Mouse (Mus musculus): ENCODE measurements around the gene Rsph3b. TPM values are rescaled to one million over a fixed set of nuclear protein-coding genes. Genes with fewer than 3 reads are reported as not detected.
A peak's percentile ranks its signal among the peaks of the same experiment; 100 is the strongest.

Rsph3b gene
- polyA plus RNA-seq, 1 experiment from 2014 or later: 57.9 TPM

DNA sequence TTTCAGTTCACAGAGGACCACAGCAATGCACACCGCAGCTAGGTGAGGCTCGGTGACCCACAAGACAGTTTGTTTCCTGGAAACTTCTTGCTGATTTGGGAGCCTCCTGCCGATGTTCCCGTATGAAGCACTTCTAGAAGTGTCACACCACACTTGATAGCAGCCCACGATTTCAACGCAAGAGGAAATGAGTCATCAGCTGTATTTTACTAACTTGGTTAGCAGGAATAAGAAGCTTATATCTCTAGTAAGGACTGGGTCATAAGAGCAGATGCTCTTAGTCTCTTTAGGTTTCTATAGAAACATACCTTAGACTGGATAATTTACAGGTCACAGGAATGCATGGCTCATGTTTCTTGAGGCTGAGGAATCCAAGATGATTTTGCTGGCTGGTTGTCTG is 67.2 kb downstream of the Rsph3b start:
- no peaks in the 10 kb centered on the region for H3K27me3 ChIP-seq (ENCODE audit: control insufficient read depth, insufficient read depth, low read length)
- no peaks in the 10 kb centered on the region for H3K4me1 ChIP-seq (replicated peaks; ENCODE audit: control insufficient read depth, insufficient read depth, low read length)
- no peak overlapping the region for H3K27ac ChIP-seq
- H3K4me2 ChIP-seq (replicated peaks): no peak overlapping the region
- H3K9ac ChIP-seq: no peak overlapping the region
- H3K36me3 ChIP-seq (replicated peaks; ENCODE audit: control insufficient read depth, insufficient read depth): no peaks in the 10 kb centered on the region
- no peaks in the 10 kb centered on the region for H3K9me3 ChIP-seq (ENCODE audit: control insufficient read depth, low read length)
- no peak overlapping the region for H3K4me3 ChIP-seq (replicated peaks; ENCODE audit: low read length)
- WGBS: 92% methylated on average over 6 of the region's 6 CpGs
- no peak for ATAC-seq (ENCODE audit: low FRiP score)
- DNase-seq (ENCODE audit: low spot score): no peak

DNA sequence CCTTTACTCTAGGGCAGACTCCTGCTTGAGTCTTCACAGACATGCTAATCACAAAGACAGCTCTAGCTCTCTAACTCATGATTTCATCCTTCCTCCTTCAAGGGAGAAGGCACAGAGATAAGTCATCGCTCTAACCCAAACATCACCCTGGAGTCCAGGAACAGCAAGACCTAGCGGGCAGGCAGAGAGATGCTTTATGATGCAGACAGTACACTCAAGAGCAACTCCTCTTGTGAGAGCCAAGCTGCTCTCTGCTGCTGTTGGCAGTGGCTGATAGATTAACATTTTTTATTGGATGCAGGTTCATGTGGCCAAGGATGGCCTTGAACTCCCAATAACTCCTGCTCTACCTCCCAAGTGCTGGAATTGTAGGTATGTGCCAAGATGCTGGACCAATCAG is 77.1 kb downstream of the Rsph3b start:
- no peak overlapping the region for H3K4me3 ChIP-seq (replicated peaks; ENCODE audit: low read length)
- H3K27ac ChIP-seq: no peak overlapping the region
- 96% methylated on average over 2 of the region's 2 CpGs for WGBS
- H3K9ac ChIP-seq: no peak overlapping the region
- H3K4me1 ChIP-seq (replicated peaks; ENCODE audit: control insufficient read depth, insufficient read depth, low read length): no peaks in the 10 kb centered on the region
- peaks cover 10% of the 10 kb centered on the region; the same call in 1 of the 2 replicates for H3K9me3 ChIP-seq (ENCODE audit: control insufficient read depth, low read length)
- no peaks in the 10 kb centered on the region for H3K27me3 ChIP-seq (ENCODE audit: control insufficient read depth, insufficient read depth, low read length)
- no peak overlapping the region for H3K4me2 ChIP-seq (replicated peaks)
- no peak for ATAC-seq (ENCODE audit: low FRiP score)
- H3K36me3 ChIP-seq (replicated peaks; ENCODE audit: control insufficient read depth, insufficient read depth): no peaks in the 10 kb centered on the region
- no peak for DNase-seq (ENCODE audit: low spot score)

DNA sequence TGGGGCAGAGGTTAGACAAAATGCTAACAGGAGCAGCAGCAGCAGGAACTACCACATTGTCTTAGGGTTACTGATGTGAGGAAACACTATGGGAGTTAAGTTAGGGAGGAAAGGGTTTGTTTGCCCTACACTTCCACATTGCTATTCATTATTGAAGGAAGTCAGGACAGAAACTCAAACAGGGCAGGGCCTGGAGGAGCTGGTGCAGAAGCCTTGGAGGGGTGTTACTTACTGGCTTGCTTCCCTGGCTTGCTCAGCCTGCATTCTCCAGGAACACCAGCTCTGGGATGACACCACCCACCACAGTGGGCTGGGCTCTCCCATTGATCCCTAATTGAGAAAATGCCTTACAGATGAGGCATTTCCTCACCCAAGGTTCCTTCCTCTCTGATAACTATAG is 79.7 kb downstream of the Rsph3b start:
- DNase-seq (ENCODE audit: low spot score) (no peak), ATAC-seq (ENCODE audit: low FRiP score) (no peak)
- Histone ChIP-seq H3K9ac (no peak overlapping the region), H3K4me2 (replicated peaks) (no peak overlapping the region), H3K27me3 (ENCODE audit: control insufficient read depth, insufficient read depth, low read length) (0 out of 2 replicates have a peak, but pooled peaks cover 4% of the 10 kb centered on the region), H3K4me1 (replicated peaks; ENCODE audit: control insufficient read depth, insufficient read depth, low read length) (0 out of 2 replicates have a peak, but pooled peaks cover 3% of the 10 kb centered on the region), H3K27ac (no peak overlapping the region), H3K9me3 (ENCODE audit: control insufficient read depth, low read length) (peaks cover 7% of the 10 kb centered on the region; the same call in 1 of the 2 replicates), H3K4me3 (replicated peaks; ENCODE audit: low read length) (no peak overlapping the region), H3K36me3 (replicated peaks; ENCODE audit: control insufficient read depth, insufficient read depth) (no peaks in the 10 kb centered on the region)

DNA sequence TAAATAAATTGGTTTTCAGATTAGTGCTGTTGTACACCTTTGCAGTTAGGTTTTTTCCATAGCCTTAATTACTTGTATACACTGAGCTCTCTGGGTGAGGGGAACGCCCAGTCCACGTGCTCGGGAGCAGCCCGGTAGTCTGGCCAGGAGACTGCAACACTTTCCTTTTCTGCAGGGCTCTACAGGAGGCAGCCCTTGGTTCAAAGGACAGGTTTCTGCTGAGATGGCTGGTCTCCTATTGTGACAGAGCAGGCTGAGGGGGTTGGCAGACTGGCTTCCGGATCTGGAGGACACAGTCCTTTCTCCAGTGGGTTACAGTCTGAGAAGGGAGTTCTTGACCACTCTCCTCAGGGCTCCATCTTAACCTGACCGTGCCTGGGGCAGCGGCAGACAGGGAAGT is 80.7 kb downstream of the Rsph3b start:
- Histone ChIP-seq H3K27ac (no peak overlapping the region), H3K4me2 (replicated peaks) (no peak overlapping the region), H3K27me3 (ENCODE audit: control insufficient read depth, insufficient read depth, low read length) (0 out of 2 replicates have a peak, but pooled peaks cover 4% of the 10 kb centered on the region), H3K4me3 (replicated peaks; ENCODE audit: low read length) (no peak overlapping the region), H3K9ac (no peak overlapping the region), H3K36me3 (replicated peaks; ENCODE audit: control insufficient read depth, insufficient read depth) (no peaks in the 10 kb centered on the region), H3K9me3 (ENCODE audit: control insufficient read depth, low read length) (no peaks in the 10 kb centered on the region), H3K4me1 (replicated peaks; ENCODE audit: control insufficient read depth, insufficient read depth, low read length) (0 out of 2 replicates have a peak, but pooled peaks cover 3% of the 10 kb centered on the region)
- no peak for ATAC-seq (ENCODE audit: low FRiP score)
- no peak for DNase-seq (ENCODE audit: low spot score)
- 26% methylated on average over 7 of the region's 7 CpGs for WGBS

DNA sequence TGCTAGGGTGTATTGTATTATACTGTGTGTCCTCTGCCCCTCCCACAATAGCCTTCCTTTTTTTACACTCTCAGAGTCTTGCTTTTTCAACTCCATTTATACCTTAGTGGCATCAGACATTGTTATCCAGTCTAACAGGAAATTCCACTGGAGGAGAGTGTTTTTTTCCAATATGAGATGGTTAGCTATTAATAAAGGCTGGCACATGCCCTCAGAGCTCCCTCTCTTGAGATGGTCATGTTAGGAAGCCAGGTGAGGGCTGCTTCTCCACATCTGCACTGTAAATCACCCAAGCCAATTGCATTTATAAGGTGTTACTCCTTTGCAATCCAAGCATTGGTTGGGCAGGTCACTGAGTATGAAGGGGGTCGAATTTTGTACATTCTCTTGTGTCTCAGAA is 81.9 kb downstream of the Rsph3b start:
- Histone ChIP-seq H3K9me3 (ENCODE audit: control insufficient read depth, low read length) (no peaks in the 10 kb centered on the region), H3K4me2 (replicated peaks) (no peak overlapping the region), H3K36me3 (replicated peaks; ENCODE audit: control insufficient read depth, insufficient read depth) (no peaks in the 10 kb centered on the region), H3K27ac (no peak overlapping the region), H3K4me1 (replicated peaks; ENCODE audit: control insufficient read depth, insufficient read depth, low read length) (peaks cover 13% of the 10 kb centered on the region), H3K4me3 (replicated peaks; ENCODE audit: low read length) (no peak overlapping the region), H3K27me3 (ENCODE audit: control insufficient read depth, insufficient read depth, low read length) (0 out of 2 replicates have a peak, but pooled peaks cover 4% of the 10 kb centered on the region), H3K9ac (no peak overlapping the region)
- 69% methylated on average over 1 of the region's 1 CpGs for WGBS
- ATAC-seq (ENCODE audit: low FRiP score) (no peak), DNase-seq (ENCODE audit: low spot score) (no peak)

DNA sequence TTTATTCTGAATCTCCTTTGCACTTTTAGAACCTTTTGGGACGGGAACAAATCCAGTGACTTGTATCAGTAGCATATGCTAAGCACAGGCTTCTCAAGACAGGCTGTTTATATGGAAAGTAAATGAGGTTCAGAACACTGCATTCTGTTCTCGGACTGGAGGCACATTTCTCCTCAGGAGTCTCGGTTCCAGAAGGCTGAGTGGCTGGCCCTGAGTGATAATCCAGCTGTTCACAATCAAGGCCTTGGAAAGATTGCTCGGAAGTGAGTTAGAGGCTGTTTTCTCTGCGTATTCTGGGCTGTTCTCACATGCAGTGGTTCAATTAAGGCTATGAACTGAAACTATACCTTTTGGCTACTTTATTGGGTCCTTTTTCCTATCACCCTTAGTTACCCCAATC is 82.9 kb downstream of the Rsph3b start:
- Histone ChIP-seq H3K36me3 (replicated peaks; ENCODE audit: control insufficient read depth, insufficient read depth) (no peaks in the 10 kb centered on the region), H3K4me1 (replicated peaks; ENCODE audit: control insufficient read depth, insufficient read depth, low read length) (peaks cover 22% of the 10 kb centered on the region), H3K27ac (no peak overlapping the region), H3K9ac (no peak overlapping the region), H3K4me3 (replicated peaks; ENCODE audit: low read length) (no peak overlapping the region), H3K4me2 (replicated peaks) (no peak overlapping the region), H3K9me3 (ENCODE audit: control insufficient read depth, low read length) (no peaks in the 10 kb centered on the region), H3K27me3 (ENCODE audit: control insufficient read depth, insufficient read depth, low read length) (0 out of 2 replicates have a peak, but pooled peaks cover 4% of the 10 kb centered on the region)
- ATAC-seq (ENCODE audit: low FRiP score) (no peak), DNase-seq (ENCODE audit: low spot score) (no peak)
- 60% methylated on average over 5 of the region's 5 CpGs for WGBS

DNA sequence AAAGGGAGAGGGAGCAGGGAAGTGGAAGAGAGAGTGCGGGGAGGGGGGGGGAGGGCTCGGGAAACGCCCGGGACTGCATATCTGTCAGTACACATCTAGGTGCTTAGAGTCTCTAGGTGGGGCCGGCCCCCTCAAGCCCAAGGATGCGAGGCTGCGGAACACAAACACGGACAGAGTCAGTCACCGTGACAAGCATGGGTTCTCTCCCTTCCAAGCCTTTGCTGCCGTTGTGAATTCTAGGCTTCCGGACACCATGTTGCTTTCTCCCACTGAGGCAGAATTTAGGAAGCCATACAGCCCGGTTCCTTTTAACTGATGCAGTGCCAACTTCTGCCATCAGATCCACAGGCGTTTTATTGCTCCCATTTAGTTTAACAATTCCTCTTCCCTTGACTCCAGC is 83.6 kb downstream of the Rsph3b start:
- 30% methylated on average over 13 of the region's 13 CpGs for WGBS
- Histone ChIP-seq H3K4me2 (replicated peaks) (peak overlapping the region; percentile 11; the same call in 1 of the 2 replicates), H3K36me3 (replicated peaks; ENCODE audit: control insufficient read depth, insufficient read depth) (no peaks in the 10 kb centered on the region), H3K4me1 (replicated peaks; ENCODE audit: control insufficient read depth, insufficient read depth, low read length) (peaks cover 29% of the 10 kb centered on the region), H3K27ac (no peak overlapping the region), H3K4me3 (replicated peaks; ENCODE audit: low read length) (no peak overlapping the region), H3K27me3 (ENCODE audit: control insufficient read depth, insufficient read depth, low read length) (0 out of 2 replicates have a peak, but pooled peaks cover 4% of the 10 kb centered on the region), H3K9ac (no peak overlapping the region; the same call in 1 of the 2 replicates), H3K9me3 (ENCODE audit: control insufficient read depth, low read length) (no peaks in the 10 kb centered on the region)
- DNase-seq (ENCODE audit: low spot score) (no peak), ATAC-seq (ENCODE audit: low FRiP score) (no peak)

DNA sequence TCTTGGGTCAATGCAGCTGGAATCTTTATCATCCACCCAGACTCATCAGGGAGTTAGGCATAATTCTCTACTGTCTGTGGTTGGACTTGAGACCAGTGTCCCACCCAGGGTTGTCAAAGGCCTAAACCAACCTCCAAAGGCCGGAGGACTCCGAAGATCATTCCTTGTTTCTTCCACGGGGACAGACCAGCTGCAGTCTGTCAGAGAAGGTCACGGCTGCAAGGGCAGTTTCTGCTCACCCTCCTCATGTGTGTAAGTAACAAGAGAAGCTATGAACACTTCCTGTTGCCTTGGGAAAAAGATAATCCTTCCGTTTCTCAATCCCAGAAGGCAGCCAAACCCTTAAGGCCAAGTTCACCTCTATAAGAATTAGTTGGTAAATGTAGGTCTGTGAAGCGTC is 85.0 kb downstream of the Rsph3b start:
- no peak for ATAC-seq (ENCODE audit: low FRiP score)
- H3K27ac ChIP-seq: no peak overlapping the region
- H3K9ac ChIP-seq: no peak overlapping the region
- no peak for DNase-seq (ENCODE audit: low spot score)
- no peaks in the 10 kb centered on the region for H3K9me3 ChIP-seq (ENCODE audit: control insufficient read depth, low read length)
- H3K36me3 ChIP-seq (replicated peaks; ENCODE audit: control insufficient read depth, insufficient read depth): no peaks in the 10 kb centered on the region
- 91% methylated on average over 6 of the region's 6 CpGs for WGBS
- H3K4me1 ChIP-seq (replicated peaks; ENCODE audit: control insufficient read depth, insufficient read depth, low read length): peaks cover 31% of the 10 kb centered on the region
- no peak overlapping the region for H3K4me3 ChIP-seq (replicated peaks; ENCODE audit: low read length)
- H3K27me3 ChIP-seq (ENCODE audit: control insufficient read depth, insufficient read depth, low read length): 0 out of 2 replicates have a peak, but pooled peaks cover 4% of the 10 kb centered on the region
- H3K4me2 ChIP-seq (replicated peaks): no peak overlapping the region

DNA sequence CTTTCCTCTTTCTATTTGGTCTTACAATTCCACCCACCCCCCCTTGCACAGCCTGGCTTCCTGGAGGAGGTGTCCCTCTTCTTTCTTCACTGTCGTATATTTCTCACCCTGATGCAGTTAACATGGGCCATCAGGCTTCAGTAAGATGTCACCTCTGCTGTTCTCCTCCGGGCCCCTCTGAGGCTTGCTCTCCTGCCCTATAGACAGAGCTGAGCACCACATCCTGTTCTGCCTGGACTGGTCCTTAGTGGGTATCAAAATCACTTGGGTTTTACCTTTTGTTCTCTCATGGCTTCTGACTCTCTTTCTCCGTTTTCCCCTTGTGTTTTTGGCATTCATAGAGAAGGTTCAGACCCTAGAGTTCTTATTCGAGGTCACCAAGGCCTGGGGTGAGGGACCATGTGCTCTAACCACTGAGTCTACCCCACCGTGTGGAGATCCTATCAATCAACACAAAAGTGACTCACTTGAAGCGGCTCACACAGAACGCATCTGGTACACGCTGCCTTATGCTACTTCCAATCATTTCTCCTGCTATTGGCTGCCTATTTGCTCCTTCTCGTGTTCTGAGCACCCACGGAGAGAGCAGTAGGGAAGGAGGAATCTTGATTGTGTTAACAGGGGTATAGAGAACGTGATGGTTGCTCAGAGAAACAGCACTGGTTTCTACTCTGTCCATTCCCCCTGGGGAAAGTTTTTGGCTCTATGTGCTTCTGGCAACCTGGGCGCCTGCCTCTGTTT is 86.3 kb downstream of the Rsph3b start:
- H3K27me3 ChIP-seq (ENCODE audit: control insufficient read depth, insufficient read depth, low read length): 0 out of 2 replicates have a peak, but pooled peaks cover 4% of the 10 kb centered on the region
- H3K9ac ChIP-seq: no peak overlapping the region; the same call in 1 of the 2 replicates
- DNase-seq (ENCODE audit: low spot score) (no peak), ATAC-seq (ENCODE audit: low FRiP score) (no peak)
- peak overlapping the region; percentile 40 for H3K4me2 ChIP-seq (replicated peaks)
- no peak overlapping the region for H3K4me3 ChIP-seq (replicated peaks; ENCODE audit: low read length)
- H3K4me1 ChIP-seq (replicated peaks; ENCODE audit: control insufficient read depth, insufficient read depth, low read length): peaks cover 31% of the 10 kb centered on the region
- peak overlapping the region; percentile 69; the same call in 1 of the 2 replicates for H3K27ac ChIP-seq
- H3K9me3 ChIP-seq (ENCODE audit: control insufficient read depth, low read length): no peaks in the 10 kb centered on the region
- 34% methylated on average over 12 of the region's 12 CpGs for WGBS
- H3K36me3 ChIP-seq (replicated peaks; ENCODE audit: control insufficient read depth, insufficient read depth): no peaks in the 10 kb centered on the region

Data from hindbrain, embryonic 14.5 days (tissue).